Mouse (Mus musculus) small intestine, adult 2 months (tissue): ENCODE data around the gene Arid5b.

Experiments used
- CTCF ChIP-seq: fragments of 200-500 bp; IDR thresholded peaks from 2 replicates; pipeline ENCODE4 v1.5.1; 2012; ENCODE audit warnings: low read depth, mild to moderate bottlenecking, control low read depth, inconsistent platforms, low read length, moderate library complexity, mixed read lengths; ENCODE audit not compliant: insufficient replicate concordance, insufficient read length; ENCODE audit errors: extremely low read depth
- POLR2A ChIP-seq: fragments of 200-500 bp; IDR thresholded peaks from 2 replicates; pipeline ENCODE4 v1.6.1; 2012; ENCODE audit warnings: low read depth, mild to moderate bottlenecking, control low read depth, inconsistent platforms, low read length, moderate library complexity

DNA sequence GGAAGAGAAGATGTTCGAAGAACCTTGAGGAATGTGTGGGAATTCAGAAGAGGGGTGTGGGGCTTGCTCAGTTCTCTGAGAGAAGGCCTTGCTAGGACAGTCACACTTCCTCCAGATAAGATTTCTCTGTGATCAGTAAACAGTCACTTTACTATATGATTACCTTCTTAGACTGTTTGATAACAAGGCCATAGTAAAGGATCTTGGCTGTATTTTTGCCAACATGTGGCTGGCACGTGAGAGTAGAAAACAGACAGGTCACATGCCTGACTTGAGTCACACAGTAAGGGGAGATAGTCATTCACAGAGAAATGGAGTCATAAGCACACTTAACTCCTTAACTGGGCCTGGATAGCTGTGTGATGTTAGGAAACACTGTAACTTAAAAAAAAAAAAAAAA, 151.4 kb downstream of the Arid5b start:
- TF ChIP-seq CTCF (no peak), POLR2A (no peak)
